Mouse (Mus musculus): ENCODE measurements around the gene Smim4.

The Smim4 gene

GRCm38 (mm10) chr14:31138897-31139429 is 10.2 kb upstream of the Smim4 start:
- DNase-seq (ENCODE audit: low read depth, low spot score): no peak

- no peak for DNase-seq (ENCODE audit: low read depth, low spot score)
Observed at GRCm38 (mm10) chr14:31138219-31138896, 9.6 kb upstream of the Smim4 start.

GRCm38 (mm10) chr14:31137791-31138190 is 9.0 kb upstream of the Smim4 start:
- DNase-seq (ENCODE audit: low read depth, low spot score): no peak

- DNase-seq (ENCODE audit: low read depth, low spot score): no peak
Observed at GRCm38 (mm10) chr14:31137281-31137595, 8.5 kb upstream of the Smim4 start.

GRCm38 (mm10) chr14:31136411-31137280 is 7.9 kb upstream of the Smim4 start:
- no peak for DNase-seq (ENCODE audit: low read depth, low spot score)

GRCm38 (mm10) chr14:31135495-31136410 is 7.0 kb upstream of the Smim4 start:
- DNase-seq (ENCODE audit: low read depth, low spot score): no peak

GRCm38 (mm10) chr14:31134015-31135000 is 5.6 kb upstream of the Smim4 start:
- DNase-seq (ENCODE audit: low read depth, low spot score): no peak

GRCm38 (mm10) chr14:31133023-31133665 is 4.4 kb upstream of the Smim4 start:
- DNase-seq (ENCODE audit: low read depth, low spot score): no peak

GRCm38 (mm10) chr14:31132491-31132975 is 3.8 kb upstream of the Smim4 start:
- DNase-seq (ENCODE audit: low read depth, low spot score): no peak

GRCm38 (mm10) chr14:31132031-31132430 is 3.3 kb upstream of the Smim4 start:
- DNase-seq (ENCODE audit: low read depth, low spot score): no peak

GRCm38 (mm10) chr14:31131272-31131821 is 2.6 kb upstream of the Smim4 start:
- peak; percentile 43 for DNase-seq (ENCODE audit: low read depth, low spot score)

- peak; percentile 91 for DNase-seq (ENCODE audit: low read depth, low spot score)
Observed at GRCm38 (mm10) chr14:31130236-31131220, 1.8 kb upstream of the Smim4 start, which contains the start of gene Nt5dc2. Gene Nt5dc2 (plus strand): TSS chr14:31131053.

GRCm38 (mm10) chr14:31129326-31130235 is 825 bp upstream of the Smim4 start:
- DNase-seq (ENCODE audit: low read depth, low spot score): no peak

GRCm38 (mm10) chr14:31128101-31128825 is 493 bp downstream of the Smim4 start:
- DNase-seq (ENCODE audit: low read depth, low spot score): peak; percentile 31

- no peak for DNase-seq (ENCODE audit: low read depth, low spot score)
Observed at GRCm38 (mm10) chr14:31126826-31127225, 1.9 kb downstream of the Smim4 start.

Measured in forelimb bud, embryonic 11.5 days (tissue).